Mouse (Mus musculus): ENCODE measurements around the gene Mthfsd. TPM values are rescaled to one million over a fixed set of nuclear protein-coding genes. Genes with fewer than 3 reads are reported as not detected.
A peak's percentile ranks its signal among the peaks of the same experiment; 100 is the strongest.

The Mthfsd gene
- polyA plus RNA-seq, 1 experiment from 2014 or later, result 69.5 TPM

- under 1% methylated on average over 48 of the region's 48 CpGs for WGBS
- peak; percentile 45 for DNase-seq (ENCODE audit: extremely low spot score, low spot score)
- Histone ChIP-seq H3K27me3 (ENCODE audit: poor library complexity, severe bottlenecking) (peaks cover 100% of the 10 kb centered on the region), H3K9me3 (peaks cover 4% of the 10 kb centered on the region; the same call in 1 of the 2 replicates), H3K4me3 (peak overlapping the region; percentile 27), H3K27ac (no peak overlapping the region), H3K36me3 (replicated peaks) (no peaks in the 10 kb centered on the region), H3K4me1 (peaks cover 31% of the 10 kb centered on the region)
These were observed 34.8 kb downstream of the Mthfsd start for GRCm38 (mm10) chr8:121073174-121074107.

GRCm38 (mm10) chr8:121072406-121073130 lies 35.6 kb downstream of the Mthfsd start:
- H3K9me3 ChIP-seq, result peaks cover 4% of the 10 kb centered on the region; the same call in 1 of the 2 replicates
- H3K27me3 ChIP-seq (ENCODE audit: poor library complexity, severe bottlenecking), result peaks cover 100% of the 10 kb centered on the region
- no peak overlapping the region for H3K4me3 ChIP-seq
- no peaks in the 10 kb centered on the region for H3K36me3 ChIP-seq (replicated peaks)
- 8% methylated on average over 11 of the region's 11 CpGs for WGBS
- DNase-seq (ENCODE audit: extremely low spot score, low spot score), result no peak
- H3K4me1 ChIP-seq, result peaks cover 31% of the 10 kb centered on the region
- no peak overlapping the region for H3K27ac ChIP-seq

GRCm38 (mm10) chr8:121071454-121071853 lies 36.7 kb downstream of the Mthfsd start:
- Histone ChIP-seq H3K9me3 (peaks cover 4% of the 10 kb centered on the region; the same call in 1 of the 2 replicates), H3K4me1 (peaks cover 31% of the 10 kb centered on the region), H3K4me3 (no peak overlapping the region), H3K36me3 (replicated peaks) (no peaks in the 10 kb centered on the region), H3K27me3 (ENCODE audit: poor library complexity, severe bottlenecking) (peaks cover 100% of the 10 kb centered on the region), H3K27ac (no peak overlapping the region)
- WGBS, result 3% methylated on average over 12 of the region's 12 CpGs
- DNase-seq (ENCODE audit: extremely low spot score, low spot score), result peak; percentile 24

GRCm38 (mm10) chr8:121063649-121064048 lies 44.5 kb downstream of the Mthfsd start:
- DNase-seq (ENCODE audit: extremely low spot score, low spot score), result peak; percentile 48
- Histone ChIP-seq H3K36me3 (replicated peaks) (no peaks in the 10 kb centered on the region), H3K27me3 (ENCODE audit: poor library complexity, severe bottlenecking) (peaks cover 87% of the 10 kb centered on the region), H3K27ac (peak overlapping the region; percentile 76), H3K4me3 (peak overlapping the region; percentile 26; the same call in 1 of the 2 replicates), H3K9me3 (no peaks in the 10 kb centered on the region), H3K4me1 (peaks cover 24% of the 10 kb centered on the region)
- WGBS, result 32% methylated on average over 13 of the region's 13 CpGs

GRCm38 (mm10) chr8:121062521-121062920 lies 45.7 kb downstream of the Mthfsd start:
- H3K27me3 ChIP-seq (ENCODE audit: poor library complexity, severe bottlenecking), result peaks cover 87% of the 10 kb centered on the region
- H3K4me1 ChIP-seq, result peaks cover 24% of the 10 kb centered on the region
- DNase-seq (ENCODE audit: extremely low spot score, low spot score), result no peak
- H3K27ac ChIP-seq, result no peak overlapping the region
- H3K4me3 ChIP-seq, result no peak overlapping the region
- 92% methylated on average over 6 of the region's 6 CpGs for WGBS
- no peaks in the 10 kb centered on the region for H3K9me3 ChIP-seq
- no peaks in the 10 kb centered on the region for H3K36me3 ChIP-seq (replicated peaks)

GRCm38 (mm10) chr8:121059098-121059497 lies 49.1 kb downstream of the Mthfsd start:
- Histone ChIP-seq H3K27me3 (ENCODE audit: poor library complexity, severe bottlenecking) (peaks cover 87% of the 10 kb centered on the region), H3K36me3 (replicated peaks) (no peaks in the 10 kb centered on the region), H3K9me3 (no peaks in the 10 kb centered on the region), H3K4me1 (peaks cover 15% of the 10 kb centered on the region), H3K4me3 (no peak overlapping the region), H3K27ac (no peak overlapping the region)
- no peak for DNase-seq (ENCODE audit: extremely low spot score, low spot score)
- 84% methylated on average over 7 of the region's 7 CpGs for WGBS

GRCm38 (mm10) chr8:121058081-121058480 lies 50.1 kb downstream of the Mthfsd start:
- WGBS, result 81% methylated on average over 9 of the region's 9 CpGs
- Histone ChIP-seq H3K27ac (no peak overlapping the region), H3K4me1 (peaks cover 6% of the 10 kb centered on the region; the same call in 1 of the 2 replicates), H3K9me3 (no peaks in the 10 kb centered on the region), H3K36me3 (replicated peaks) (no peaks in the 10 kb centered on the region), H3K4me3 (no peak overlapping the region), H3K27me3 (ENCODE audit: poor library complexity, severe bottlenecking) (peaks cover 79% of the 10 kb centered on the region)
- no peak for DNase-seq (ENCODE audit: extremely low spot score, low spot score)

- no peaks in the 10 kb centered on the region for H3K9me3 ChIP-seq
- H3K36me3 ChIP-seq (replicated peaks), result no peaks in the 10 kb centered on the region
- no peak overlapping the region for H3K4me3 ChIP-seq
- 72% methylated on average over 9 of the region's 9 CpGs for WGBS
- no peak for DNase-seq (ENCODE audit: extremely low spot score, low spot score)
- H3K4me1 ChIP-seq, result no peaks in the 10 kb centered on the region; the same call in 1 of the 2 replicates
- no peak overlapping the region for H3K27ac ChIP-seq
- peaks cover 4% of the 10 kb centered on the region; the same call in 1 of the 2 replicates for H3K27me3 ChIP-seq (ENCODE audit: poor library complexity, severe bottlenecking)
These were observed 60.8 kb downstream of the Mthfsd start for GRCm38 (mm10) chr8:121047441-121047840.

- 69% methylated on average over 19 of the region's 19 CpGs for WGBS
- no peak for DNase-seq (ENCODE audit: extremely low spot score, low spot score)
- Histone ChIP-seq H3K27me3 (ENCODE audit: poor library complexity, severe bottlenecking) (peaks cover 24% of the 10 kb centered on the region), H3K9me3 (no peaks in the 10 kb centered on the region), H3K27ac (no peak overlapping the region), H3K4me1 (no peaks in the 10 kb centered on the region; the same call in 1 of the 2 replicates), H3K4me3 (no peak overlapping the region), H3K36me3 (replicated peaks) (no peaks in the 10 kb centered on the region)
These were observed 64.3 kb downstream of the Mthfsd start for GRCm38 (mm10) chr8:121043719-121044440.

Small RNA genes lying within 50 kb of the gene (microRNA-seq; reads per million reads assigned to microRNA genes)
- gene Gm27530, result not detected

Other genes with a start within 250 kb of the Mthfsd start
- 2.5 and 2.9 TPM in 2 replicates for gene Foxf1, start 24.0 kb downstream of the Mthfsd start, polyA plus RNA-seq (2016; fragmentation: Nextera tagmentation; extraction: Ambion mirVana)
- gene Foxc2, start 7.8 kb upstream of the Mthfsd start, polyA plus RNA-seq (2016; fragmentation: Nextera tagmentation; extraction: Ambion mirVana), result 4.6 and 6.1 TPM in 2 replicates
- 0.76 and 0.79 TPM in 2 replicates for gene Foxl1, start 19.5 kb upstream of the Mthfsd start, polyA plus RNA-seq (2016; fragmentation: Nextera tagmentation; extraction: Ambion mirVana)

All from forebrain, embryonic 10.5 days (tissue).